Mouse (Mus musculus) ES-Bruce4 (cell line): ENCODE data around the gene Fmnl2. TPM values are rescaled to one million over a fixed set of nuclear protein-coding genes. Genes with fewer than 3 reads are reported as not detected.

ENCODE experiments used
- H3K27ac ChIP-seq: 2 replicates; pipeline ENCODE4 v1.5.1; 2012; ENCODE audit warnings: low read length, inconsistent platforms; ENCODE audit not compliant: insufficient read depth
- H3K27me3 ChIP-seq: 2 replicates; pipeline ENCODE4 v1.6.1; 2012; ENCODE audit warnings: mild to moderate bottlenecking, low read length, inconsistent platforms; ENCODE audit not compliant: control insufficient read depth, poor library complexity, insufficient read depth, severe bottlenecking
- H3K36me3 ChIP-seq: 2 replicates; pipeline ENCODE4 v1.6.1; 2012; ENCODE audit warnings: inconsistent platforms, mild to moderate bottlenecking, low read length, moderate library complexity; ENCODE audit not compliant: control insufficient read depth, poor library complexity, insufficient read depth, severe bottlenecking
- H3K4me1 ChIP-seq: one replicate; pipeline ENCODE4 v1.8.1; 2011; ENCODE audit warnings: low read length; ENCODE audit not compliant: control insufficient read depth, insufficient read depth
- H3K4me3 ChIP-seq: 2 replicates; pipeline ENCODE4 v1.5.1; 2011; ENCODE audit warnings: low read depth, mild to moderate bottlenecking, low read length
- H3K9ac ChIP-seq: 2 replicates; pipeline ENCODE4 v1.6.1; 2012; ENCODE audit warnings: low read depth, mild to moderate bottlenecking, inconsistent platforms; ENCODE audit not compliant: poor library complexity, severe bottlenecking
- H3K9me3 ChIP-seq: replicated peaks from 2 replicates; pipeline ENCODE4 v1.6.1; 2012; ENCODE audit warnings: mild to moderate bottlenecking, low read length, inconsistent platforms; ENCODE audit not compliant: control insufficient read depth, poor library complexity, insufficient read depth, severe bottlenecking
- CTCF ChIP-seq: IDR thresholded peaks from one replicate; pipeline ENCODE4 v1.8.1; 2011; ENCODE audit warnings: low read depth, low read length
- EP300 ChIP-seq: IDR thresholded peaks from 2 replicates; pipeline ENCODE4 v1.6.1; 2011; ENCODE audit warnings: low read depth, low read length; ENCODE audit not compliant: insufficient read depth
- POLR2A ChIP-seq: IDR thresholded peaks from one replicate; pipeline ENCODE4 v1.8.1; 2011; ENCODE audit warnings: low read length; ENCODE audit not compliant: insufficient read depth
- polyA plus RNA-seq: library from polyadenylated mRNA; stranded (reverse); fragments of >200 nt; gene quantifications from 2 replicates; pipeline ENCODE4 v1.2.4, GENCODE M21; 2011; ENCODE audit warnings: low read depth; ENCODE audit not compliant: missing spikeins, insufficient read depth, insufficient read length

The Fmnl2 gene
- polyA plus RNA-seq, 1 experiment, result 55.7 TPM

GRCm38 (mm10) chr2:52989316-52989715 lies 131.7 kb downstream of the Fmnl2 start:
- Histone ChIP-seq H3K9ac (no peak overlapping the region), H3K27ac (no peak overlapping the region), H3K36me3 (no peaks in the 10 kb centered on the region), H3K27me3 (no peaks in the 10 kb centered on the region), H3K9me3 (no peaks in the 10 kb centered on the region), H3K4me3 (no peak overlapping the region), H3K4me1 (no peaks in the 10 kb centered on the region)
- no peak for TF ChIP-seq POLR2A
- TF ChIP-seq CTCF, result no peak
- TF ChIP-seq EP300, result no peak

GRCm38 (mm10) chr2:52990874-52991687 lies 133.4 kb downstream of the Fmnl2 start:
- H3K36me3 ChIP-seq, result no peaks in the 10 kb centered on the region
- no peak overlapping the region for H3K4me3 ChIP-seq
- H3K4me1 ChIP-seq, result no peaks in the 10 kb centered on the region
- no peak for TF ChIP-seq POLR2A
- no peak for TF ChIP-seq EP300
- no peak for TF ChIP-seq CTCF
- no peak overlapping the region for H3K9ac ChIP-seq
- no peaks in the 10 kb centered on the region for H3K27me3 ChIP-seq
- no peak overlapping the region for H3K27ac ChIP-seq
- no peaks in the 10 kb centered on the region for H3K9me3 ChIP-seq

GRCm38 (mm10) chr2:52991688-52992194 lies 134.1 kb downstream of the Fmnl2 start:
- Histone ChIP-seq H3K27me3 (no peaks in the 10 kb centered on the region), H3K27ac (no peak overlapping the region), H3K4me1 (no peaks in the 10 kb centered on the region), H3K9ac (no peak overlapping the region), H3K9me3 (no peaks in the 10 kb centered on the region), H3K4me3 (no peak overlapping the region), H3K36me3 (no peaks in the 10 kb centered on the region)
- TF ChIP-seq CTCF (no peak), POLR2A (no peak), EP300 (no peak)

DNA sequence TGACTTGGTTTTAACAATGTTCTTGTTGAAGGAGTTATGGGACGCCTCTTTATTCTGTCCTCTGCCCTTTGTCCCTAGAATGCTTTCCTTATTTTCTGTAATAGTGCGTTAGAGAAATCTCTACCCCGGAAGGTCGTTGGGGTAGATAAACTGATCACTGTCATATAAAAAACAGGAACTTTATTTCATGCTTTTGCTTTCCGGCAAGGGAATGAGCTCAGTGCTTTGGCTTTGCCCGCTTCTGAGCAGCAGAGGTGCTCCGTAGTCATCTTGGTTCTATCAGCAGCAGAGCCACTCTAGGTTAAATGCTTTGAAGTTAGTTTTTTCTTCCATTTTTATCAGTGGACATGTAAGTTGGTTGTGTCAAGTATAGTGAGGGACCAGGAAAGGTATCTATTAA lies 135.6 kb downstream of the Fmnl2 start:
- no peaks in the 10 kb centered on the region for H3K9me3 ChIP-seq
- H3K9ac ChIP-seq, result no peak overlapping the region
- H3K27me3 ChIP-seq, result no peaks in the 10 kb centered on the region
- H3K4me3 ChIP-seq, result no peak overlapping the region
- no peak for TF ChIP-seq POLR2A
- no peak for TF ChIP-seq CTCF
- TF ChIP-seq EP300, result no peak
- no peaks in the 10 kb centered on the region for H3K4me1 ChIP-seq
- H3K27ac ChIP-seq, result no peak overlapping the region
- no peaks in the 10 kb centered on the region for H3K36me3 ChIP-seq

DNA sequence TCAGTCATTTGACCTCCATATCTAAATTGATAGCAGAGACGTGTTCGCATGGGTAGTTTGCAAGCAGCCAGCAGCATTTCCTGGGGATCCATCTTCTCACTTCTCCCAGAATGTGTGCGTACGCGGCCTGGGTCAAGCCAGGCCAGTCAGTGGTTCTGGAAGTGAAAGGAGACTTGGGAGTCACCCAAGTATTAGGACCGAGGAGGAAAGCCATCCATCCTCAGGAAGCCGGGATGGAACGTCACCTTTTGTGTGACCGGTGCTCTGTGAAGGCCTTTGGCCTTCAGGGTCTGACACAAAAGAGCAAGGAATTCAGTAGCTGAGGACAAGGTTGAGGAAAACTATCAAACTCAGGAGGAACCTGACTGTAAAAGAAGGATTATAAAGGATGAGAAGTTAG lies 136.9 kb downstream of the Fmnl2 start:
- Histone ChIP-seq H3K9me3 (no peaks in the 10 kb centered on the region), H3K4me3 (no peak overlapping the region), H3K27ac (no peak overlapping the region), H3K27me3 (no peaks in the 10 kb centered on the region), H3K36me3 (no peaks in the 10 kb centered on the region), H3K9ac (no peak overlapping the region), H3K4me1 (no peaks in the 10 kb centered on the region)
- TF ChIP-seq EP300 (no peak), POLR2A (no peak), CTCF (no peak)

GRCm38 (mm10) chr2:52997955-52998750 lies 140.5 kb downstream of the Fmnl2 start:
- no peak for TF ChIP-seq CTCF
- TF ChIP-seq EP300, result no peak
- TF ChIP-seq POLR2A, result no peak
- H3K36me3 ChIP-seq, result no peaks in the 10 kb centered on the region
- H3K27me3 ChIP-seq, result no peaks in the 10 kb centered on the region
- no peak overlapping the region for H3K4me3 ChIP-seq
- no peaks in the 10 kb centered on the region for H3K9me3 ChIP-seq
- H3K4me1 ChIP-seq, result no peaks in the 10 kb centered on the region
- no peak overlapping the region for H3K27ac ChIP-seq
- H3K9ac ChIP-seq, result no peak overlapping the region
